Mouse (Mus musculus): ENCODE measurements around the gene Mrpl46.

Gene Mrpl46

GRCm38 (mm10) chr7:78782639-78783581 is at the start of gene Mrpl46, which contains the start of gene Mrps11:
Gene Mrpl46, minus strand, starts transcription at chr7:78783531.
Gene Mrps11, plus strand, starts transcription at chr7:78783119.
- peak; percentile 79 for DNase-seq (ENCODE audit: low read depth, low spot score)

- DNase-seq (ENCODE audit: low read depth, low spot score): no peak
These were observed 44.5 kb upstream of the Mrpl46 start for GRCm38 (mm10) chr7:78827749-78828362.

GRCm38 (mm10) chr7:78826682-78827385 is 43.5 kb upstream of the Mrpl46 start:
- DNase-seq (ENCODE audit: low read depth, low spot score): no peak

GRCm38 (mm10) chr7:78818336-78818735 is 35.0 kb upstream of the Mrpl46 start:
- no peak for DNase-seq (ENCODE audit: low read depth, low spot score)

GRCm38 (mm10) chr7:78814766-78815165 is 31.4 kb upstream of the Mrpl46 start:
- no peak for DNase-seq (ENCODE audit: low read depth, low spot score)

GRCm38 (mm10) chr7:78813791-78814190 is 30.5 kb upstream of the Mrpl46 start:
- DNase-seq (ENCODE audit: low read depth, low spot score): no peak

- no peak for DNase-seq (ENCODE audit: low read depth, low spot score)
These were observed 23.9 kb upstream of the Mrpl46 start for GRCm38 (mm10) chr7:78807192-78807591.

- DNase-seq (ENCODE audit: low read depth, low spot score): no peak
These were observed 20.5 kb upstream of the Mrpl46 start for GRCm38 (mm10) chr7:78803841-78804240.

- no peak for DNase-seq (ENCODE audit: low read depth, low spot score)
These were observed 16.6 kb upstream of the Mrpl46 start for GRCm38 (mm10) chr7:78799730-78800496.

GRCm38 (mm10) chr7:78797843-78798455 is 14.6 kb upstream of the Mrpl46 start:
- peak; percentile 75 for DNase-seq (ENCODE audit: low read depth, low spot score)

GRCm38 (mm10) chr7:78796624-78797023 is 13.3 kb upstream of the Mrpl46 start:
- no peak for DNase-seq (ENCODE audit: low read depth, low spot score)

- no peak for DNase-seq (ENCODE audit: low read depth, low spot score)
These were observed 11.3 kb upstream of the Mrpl46 start for GRCm38 (mm10) chr7:78794571-78795092.

GRCm38 (mm10) chr7:78793895-78794570 is 10.7 kb upstream of the Mrpl46 start:
- no peak for DNase-seq (ENCODE audit: low read depth, low spot score)

- no peak for DNase-seq (ENCODE audit: low read depth, low spot score)
These were observed 8.3 kb upstream of the Mrpl46 start for GRCm38 (mm10) chr7:78791359-78792222.

- DNase-seq (ENCODE audit: low read depth, low spot score): no peak
These were observed 4.6 kb upstream of the Mrpl46 start for GRCm38 (mm10) chr7:78787793-78788380.

- DNase-seq (ENCODE audit: low read depth, low spot score): no peak
These were observed 2.6 kb upstream of the Mrpl46 start for GRCm38 (mm10) chr7:78785906-78786305.

GRCm38 (mm10) chr7:78778741-78779140 is 4.6 kb downstream of the Mrpl46 start:
- no peak for DNase-seq (ENCODE audit: low read depth, low spot score)

- no peak for DNase-seq (ENCODE audit: low read depth, low spot score)
These were observed 12.4 kb downstream of the Mrpl46 start for GRCm38 (mm10) chr7:78770936-78771335.

Measured in brain, embryonic 18.5 days (tissue).